Mouse (Mus musculus): ENCODE results near the gene Baiap2l2. TPM values are rescaled to one million over a fixed set of nuclear protein-coding genes. Genes with fewer than 3 reads are reported as not detected.
"Not testable (repeated sequence)": the region's sequence is repeated elsewhere in the genome, so short reads cannot be mapped to it uniquely, and the experiment has no call there.

The Baiap2l2 gene
- polyA plus RNA-seq, 1 experiment from 2014 or later = 1.9 TPM

GRCm38 (mm10) chr15:79245321-79245720, 40.0 kb downstream of the Baiap2l2 start:
- H3K27me3 ChIP-seq (ENCODE audit: control insufficient read depth, insufficient read depth, low read length) = no peaks in the 10 kb centered on the region
- H3K4me2 ChIP-seq (ENCODE audit: low read length) = no peak overlapping the region
- DNase-seq = no peak
- no peak overlapping the region for H3K4me3 ChIP-seq (replicated peaks; ENCODE audit: low read depth, low read length)
- no peak overlapping the region for H3K27ac ChIP-seq (replicated peaks; ENCODE audit: low read depth, low read length)
- ATAC-seq (ENCODE audit: low FRiP score, low TSS enrichment) = no peak
- WGBS = 91% methylated on average over 3 of the region's 3 CpGs
- 0 out of 2 replicates have a peak, but pooled peaks cover 3% of the 10 kb centered on the region for H3K4me1 ChIP-seq (ENCODE audit: control insufficient read depth, insufficient read depth, low read length)
- H3K36me3 ChIP-seq (ENCODE audit: control insufficient read depth, insufficient read depth, low read length) = peaks cover 80% of the 10 kb centered on the region
- no peak overlapping the region for H3K9ac ChIP-seq (replicated peaks; ENCODE audit: low read length)
- no peaks in the 10 kb centered on the region for H3K9me3 ChIP-seq (ENCODE audit: control insufficient read depth, low read length)

GRCm38 (mm10) chr15:79244071-79244893, 41.1 kb downstream of the Baiap2l2 start:
- Histone ChIP-seq H3K4me2 (ENCODE audit: low read length) (no peak overlapping the region), H3K9ac (replicated peaks; ENCODE audit: low read length) (no peak overlapping the region), H3K27me3 (ENCODE audit: control insufficient read depth, insufficient read depth, low read length) (no peaks in the 10 kb centered on the region), H3K36me3 (ENCODE audit: control insufficient read depth, insufficient read depth, low read length) (peaks cover 83% of the 10 kb centered on the region), H3K4me3 (replicated peaks; ENCODE audit: low read depth, low read length) (no peak overlapping the region), H3K4me1 (ENCODE audit: control insufficient read depth, insufficient read depth, low read length) (0 out of 2 replicates have a peak, but pooled peaks cover 3% of the 10 kb centered on the region), H3K27ac (replicated peaks; ENCODE audit: low read depth, low read length) (no peak overlapping the region), H3K9me3 (ENCODE audit: control insufficient read depth, low read length) (no peaks in the 10 kb centered on the region)
- 74% methylated on average over 7 of the region's 7 CpGs for WGBS
- no peak for ATAC-seq (ENCODE audit: low FRiP score, low TSS enrichment)
- DNase-seq = no peak

DNA sequence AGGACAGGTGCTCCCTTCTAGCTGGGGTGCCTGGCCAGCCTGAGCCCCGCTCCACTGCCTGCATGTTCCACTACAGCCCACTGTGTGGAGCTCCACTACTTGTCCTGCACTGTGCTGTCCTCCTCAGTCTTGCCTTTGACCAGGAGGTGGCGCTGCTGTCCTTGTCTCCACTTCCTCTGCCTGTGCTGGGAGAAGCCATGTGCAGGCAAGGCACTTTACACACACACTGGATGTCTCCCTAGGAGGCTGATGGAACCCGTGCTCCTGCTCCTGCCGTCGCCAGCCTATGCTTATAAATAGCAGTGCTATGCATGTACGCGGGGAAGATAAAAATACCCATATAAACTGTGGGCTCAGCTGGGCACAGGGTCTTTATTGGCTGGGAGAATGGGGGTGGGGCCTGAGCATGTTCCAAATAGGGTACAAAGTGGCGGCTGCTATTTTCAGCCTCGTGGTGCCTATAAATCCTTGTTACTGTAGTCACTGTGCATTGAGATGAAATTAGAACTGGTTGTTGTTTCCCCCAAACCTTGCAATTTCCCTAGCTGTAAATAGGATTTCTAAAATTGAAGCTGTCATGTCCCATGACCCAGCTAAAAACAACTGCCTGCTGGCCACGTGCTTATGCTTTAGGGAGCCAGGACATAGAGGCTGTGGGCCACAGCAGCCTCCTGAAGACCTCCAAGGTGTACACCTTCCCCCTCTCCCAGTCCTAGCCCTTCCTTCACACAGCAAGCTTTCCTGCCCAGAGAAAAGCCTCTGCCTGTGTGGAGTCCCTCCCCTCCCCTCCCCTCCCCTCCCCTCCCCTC, 41.9 kb downstream of the Baiap2l2 start:
- no peak overlapping the region for H3K4me3 ChIP-seq (replicated peaks; ENCODE audit: low read depth, low read length)
- H3K4me1 ChIP-seq (ENCODE audit: control insufficient read depth, insufficient read depth, low read length) = 0 out of 2 replicates have a peak, but pooled peaks cover 3% of the 10 kb centered on the region
- H3K4me2 ChIP-seq (ENCODE audit: low read length) = no peak overlapping the region
- H3K9ac ChIP-seq (replicated peaks; ENCODE audit: low read length) = no peak overlapping the region; the same call in 1 of the 2 replicates
- no peaks in the 10 kb centered on the region for H3K27me3 ChIP-seq (ENCODE audit: control insufficient read depth, insufficient read depth, low read length)
- H3K27ac ChIP-seq (replicated peaks; ENCODE audit: low read depth, low read length) = no peak overlapping the region
- H3K36me3 ChIP-seq (ENCODE audit: control insufficient read depth, insufficient read depth, low read length) = peaks cover 83% of the 10 kb centered on the region
- ATAC-seq (ENCODE audit: low FRiP score, low TSS enrichment) (peak; percentile 92), DNase-seq (peak; percentile 96)
- H3K9me3 ChIP-seq (ENCODE audit: control insufficient read depth, low read length) = no peaks in the 10 kb centered on the region
- 22% methylated on average over 10 of the region's 10 CpGs for WGBS

DNA sequence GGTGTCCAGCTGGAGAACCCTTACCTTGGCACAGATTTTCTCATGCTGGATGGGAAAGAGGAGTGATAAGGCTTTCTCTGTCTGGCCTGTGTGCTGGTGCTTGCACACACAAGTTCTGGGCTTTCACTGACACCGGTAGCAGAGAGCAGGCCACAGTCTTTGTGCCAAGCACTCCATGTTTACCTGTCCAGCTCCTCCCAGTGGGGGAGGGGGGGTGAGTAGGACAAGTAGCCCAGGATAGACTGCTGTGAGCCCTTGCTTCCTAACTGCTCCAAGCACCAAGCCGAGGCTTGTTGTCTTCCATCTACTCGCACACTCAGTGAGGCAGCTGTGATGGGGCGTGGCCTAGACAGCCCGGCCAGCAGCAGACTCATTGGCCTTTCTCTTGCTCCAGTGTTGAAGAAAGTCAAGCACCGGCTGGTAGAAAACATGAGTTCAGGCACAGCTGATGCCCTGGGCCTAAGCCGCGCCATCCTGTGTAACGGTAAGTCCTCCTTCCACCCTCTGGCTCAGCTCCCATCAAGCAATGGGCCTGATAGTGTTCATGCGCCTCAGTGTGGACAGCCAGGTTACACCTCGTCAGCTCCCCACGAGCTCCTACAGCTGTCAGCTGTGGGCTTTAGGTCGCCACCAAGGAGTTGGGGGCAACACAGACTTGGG, 42.6 kb downstream of the Baiap2l2 start:
- Histone ChIP-seq H3K4me2 (ENCODE audit: low read length) (no peak overlapping the region), H3K4me1 (ENCODE audit: control insufficient read depth, insufficient read depth, low read length) (0 out of 2 replicates have a peak, but pooled peaks cover 3% of the 10 kb centered on the region), H3K4me3 (replicated peaks; ENCODE audit: low read depth, low read length) (no peak overlapping the region), H3K9ac (replicated peaks; ENCODE audit: low read length) (no peak overlapping the region), H3K27ac (replicated peaks; ENCODE audit: low read depth, low read length) (no peak overlapping the region), H3K27me3 (ENCODE audit: control insufficient read depth, insufficient read depth, low read length) (no peaks in the 10 kb centered on the region), H3K9me3 (ENCODE audit: control insufficient read depth, low read length) (no peaks in the 10 kb centered on the region), H3K36me3 (ENCODE audit: control insufficient read depth, insufficient read depth, low read length) (peaks cover 83% of the 10 kb centered on the region)
- WGBS = 73% methylated on average over 13 of the region's 13 CpGs
- DNase-seq (no peak), ATAC-seq (ENCODE audit: low FRiP score, low TSS enrichment) (peak; percentile 6; the same call in 1 of the 2 replicates)

- ATAC-seq (ENCODE audit: low FRiP score, low TSS enrichment) = no peak
- H3K4me2 ChIP-seq (ENCODE audit: low read length) = no peak overlapping the region
- 73% methylated on average over 6 of the region's 6 CpGs for WGBS
- H3K27ac ChIP-seq (replicated peaks; ENCODE audit: low read depth, low read length) = no peak overlapping the region
- H3K36me3 ChIP-seq (ENCODE audit: control insufficient read depth, insufficient read depth, low read length) = peaks cover 77% of the 10 kb centered on the region
- H3K4me3 ChIP-seq (replicated peaks; ENCODE audit: low read depth, low read length) = no peak overlapping the region
- no peak overlapping the region for H3K9ac ChIP-seq (replicated peaks; ENCODE audit: low read length)
- no peaks in the 10 kb centered on the region for H3K9me3 ChIP-seq (ENCODE audit: control insufficient read depth, low read length)
- DNase-seq = no peak
- H3K4me1 ChIP-seq (ENCODE audit: control insufficient read depth, insufficient read depth, low read length) = no peaks in the 10 kb centered on the region
- no peaks in the 10 kb centered on the region for H3K27me3 ChIP-seq (ENCODE audit: control insufficient read depth, insufficient read depth, low read length)
Measured at GRCm38 (mm10) chr15:79238036-79238435, 47.3 kb downstream of the Baiap2l2 start.

GRCm38 (mm10) chr15:79235268-79235667, 50.1 kb downstream of the Baiap2l2 start:
- ATAC-seq (ENCODE audit: low FRiP score, low TSS enrichment) (no peak), DNase-seq (no peak)
- no peak overlapping the region for H3K4me2 ChIP-seq (ENCODE audit: low read length)
- H3K27ac ChIP-seq (replicated peaks; ENCODE audit: low read depth, low read length) = no peak overlapping the region
- 84% methylated on average over 9 of the region's 9 CpGs for WGBS
- no peak overlapping the region for H3K4me3 ChIP-seq (replicated peaks; ENCODE audit: low read depth, low read length)
- H3K9ac ChIP-seq (replicated peaks; ENCODE audit: low read length) = no peak overlapping the region
- H3K9me3 ChIP-seq (ENCODE audit: control insufficient read depth, low read length) = no peaks in the 10 kb centered on the region
- H3K4me1 ChIP-seq (ENCODE audit: control insufficient read depth, insufficient read depth, low read length) = no peaks in the 10 kb centered on the region
- peaks cover 77% of the 10 kb centered on the region for H3K36me3 ChIP-seq (ENCODE audit: control insufficient read depth, insufficient read depth, low read length)
- no peaks in the 10 kb centered on the region for H3K27me3 ChIP-seq (ENCODE audit: control insufficient read depth, insufficient read depth, low read length)

DNA sequence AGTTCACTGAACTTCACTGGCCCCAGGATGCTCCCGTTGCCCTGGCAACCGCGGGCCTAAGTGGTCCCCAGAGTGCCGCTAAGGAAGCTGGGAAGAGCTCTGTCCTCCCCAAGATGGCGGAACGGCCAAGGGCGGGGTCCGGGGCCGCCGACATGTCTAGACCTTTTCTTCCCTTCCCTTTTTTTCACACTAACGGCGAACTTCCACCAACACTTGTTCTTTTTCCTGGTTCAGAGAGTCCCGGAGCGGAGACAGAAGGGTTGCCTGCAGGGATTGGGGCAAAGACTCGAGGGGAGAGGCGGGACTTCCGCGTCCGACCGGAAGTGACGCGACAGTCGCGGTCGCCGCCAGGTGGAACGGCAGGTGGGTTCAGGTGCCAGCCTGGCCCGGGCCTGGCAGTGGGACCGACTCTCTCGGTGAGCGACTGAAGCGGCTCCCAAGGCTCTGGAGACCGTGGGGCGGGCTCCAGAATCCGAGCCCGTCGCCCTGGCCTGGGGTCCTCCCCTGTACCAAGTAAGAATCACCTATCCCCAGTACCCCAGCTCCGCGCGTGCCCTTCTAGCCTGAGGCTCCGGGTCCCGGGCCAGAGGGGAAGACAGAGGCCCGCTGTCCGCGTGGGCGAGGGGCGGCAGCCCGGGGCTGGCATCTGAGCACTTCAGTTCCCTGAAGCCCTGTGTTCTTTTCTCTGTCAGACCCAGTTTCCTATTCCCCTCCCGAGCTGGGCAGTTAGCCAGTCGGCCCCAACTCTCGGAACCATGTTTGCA, 56.1 kb downstream of the Baiap2l2 start, which contains the start of the genes Pick1 and Gm49486:
Pick1 (plus strand) TSS at position 116 of the 764 bp plus-strand sequence.
Gm49486 (plus strand) TSS at position 334 of the 764 bp plus-strand sequence.
- H3K27ac ChIP-seq (replicated peaks; ENCODE audit: low read depth, low read length) = peak within 1 kb of the TSS; percentile 98
- peaks cover 23% of the 10 kb centered on the region for H3K36me3 ChIP-seq (ENCODE audit: control insufficient read depth, insufficient read depth, low read length)
- H3K4me3 ChIP-seq (replicated peaks; ENCODE audit: low read depth, low read length) = peak within 1 kb of the TSS; percentile 85
- H3K9ac ChIP-seq (replicated peaks; ENCODE audit: low read length) = peak within 1 kb of the TSS; percentile 93
- DNase-seq (peak; percentile 95), ATAC-seq (ENCODE audit: low FRiP score, low TSS enrichment) (peak; percentile 91)
- no peaks in the 10 kb centered on the region for H3K27me3 ChIP-seq (ENCODE audit: control insufficient read depth, insufficient read depth, low read length)
- H3K4me1 ChIP-seq (ENCODE audit: control insufficient read depth, insufficient read depth, low read length) = peaks cover 18% of the 10 kb centered on the region
- H3K4me2 ChIP-seq (ENCODE audit: low read length) = peak within 1 kb of the TSS; percentile 97
- no peaks in the 10 kb centered on the region for H3K9me3 ChIP-seq (ENCODE audit: control insufficient read depth, low read length)
- 1% methylated on average over 51 of the region's 51 CpGs for WGBS

GRCm38 (mm10) chr15:79225780-79226179, 59.6 kb downstream of the Baiap2l2 start:
- DNase-seq = not testable (repeated sequence)

More at GRCm38 (mm10) chr15:79225780-79226179, 59.6 kb downstream of the Baiap2l2 start:
- not testable (repeated sequence) for H3K27ac ChIP-seq (replicated peaks; ENCODE audit: low read depth, low read length); H3K27me3 ChIP-seq (ENCODE audit: control insufficient read depth, insufficient read depth, low read length); ATAC-seq (ENCODE audit: low FRiP score, low TSS enrichment); H3K4me3 ChIP-seq (replicated peaks; ENCODE audit: low read depth, low read length); H3K9ac ChIP-seq (replicated peaks; ENCODE audit: low read length); H3K36me3 ChIP-seq (ENCODE audit: control insufficient read depth, insufficient read depth, low read length); H3K4me2 ChIP-seq (ENCODE audit: low read length); H3K9me3 ChIP-seq (ENCODE audit: control insufficient read depth, low read length)
- peaks cover 18% of the 10 kb centered on the region for H3K4me1 ChIP-seq (ENCODE audit: control insufficient read depth, insufficient read depth, low read length)
- WGBS = 79% methylated on average over 2 of the region's 2 CpGs

Data from midbrain, embryonic 14.5 days (tissue).